Comparison of ENCODE assay signal across 8 mouse cellular contexts in the genomic region with DNA sequence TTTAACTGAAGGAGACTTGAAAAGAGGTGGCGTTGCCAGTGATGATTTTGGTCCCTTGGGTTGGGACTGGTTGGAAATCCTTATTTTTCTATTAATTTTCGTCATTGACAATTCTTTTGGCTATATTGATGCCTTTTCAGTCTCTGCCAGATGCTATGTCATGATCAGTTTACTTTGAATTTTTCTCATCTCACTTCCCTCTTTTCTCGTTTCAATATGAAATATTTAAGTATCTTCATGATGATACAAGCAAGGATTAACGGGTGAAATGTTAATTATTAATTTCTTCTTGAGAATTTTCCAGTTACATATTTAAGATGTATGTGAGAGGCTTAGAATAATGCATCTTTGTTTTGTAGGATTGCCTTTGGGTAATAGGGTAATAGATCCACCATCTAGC. TPM values are rescaled to one million over a fixed set of nuclear protein-coding genes. Genes with fewer than 3 reads are reported as not detected.
DNase-seq lines count a peak whose midpoint lies in the region; ATAC-seq and TF ChIP-seq lines count a peak whose summit lies in the region.

No protein-coding gene starts in this region.

- peak overlapping the region; percentile 4; the same call in 1 of the 2 replicates for H3K27ac ChIP-seq in left cerebral cortex, adult 2 months
- H3K27ac ChIP-seq in embryonic facial prominence, embryonic 12.5 days: no peak overlapping the region
- 0 out of 2 replicates have a peak overlapping the region, but pooled peaks have one; percentile 99 for H3K27ac ChIP-seq in intestine, embryonic 14.5 days (ENCODE audit: low read depth)
- peak overlapping the region; percentile 99 for H3K27ac ChIP-seq in midbrain, postnatal 0 days (ENCODE audit: low read depth, low read length)

- H3K4me1 ChIP-seq in embryonic facial prominence, embryonic 12.5 days: peaks cover 6% of the 10 kb centered on the region
- H3K4me1 ChIP-seq in intestine, embryonic 14.5 days (replicated peaks; ENCODE audit: control insufficient read depth, insufficient read depth, low read length): peaks cover 18% of the 10 kb centered on the region
- H3K4me1 ChIP-seq in midbrain, postnatal 0 days (ENCODE audit: insufficient read depth, low read length): peaks cover 9% of the 10 kb centered on the region; the same call in 1 of the 2 replicates

- no peak for ATAC-seq in embryonic facial prominence, embryonic 12.5 days (ENCODE audit: insufficient number of reproducible peaks, insufficient read depth, low FRiP score, low TSS enrichment)
- ATAC-seq in intestine, embryonic 14.5 days (replicated peaks; ENCODE audit: low FRiP score, low TSS enrichment, low read depth): no peak
- ATAC-seq in midbrain, postnatal 0 days (ENCODE audit: low FRiP score): no peak

- H3K4me2 ChIP-seq in embryonic facial prominence, embryonic 12.5 days (replicated peaks): peak overlapping the region; percentile 64
- H3K4me2 ChIP-seq in intestine, embryonic 14.5 days (ENCODE audit: low read length): peak overlapping the region; percentile 91
- H3K4me2 ChIP-seq in midbrain, postnatal 0 days (ENCODE audit: low read depth, low read length, poor library complexity, severe bottlenecking): peak overlapping the region; percentile 56

- H3K9me3 ChIP-seq in embryonic facial prominence, embryonic 12.5 days: no peaks in the 10 kb centered on the region
- H3K9me3 ChIP-seq in intestine, embryonic 14.5 days (ENCODE audit: control insufficient read depth, low read length): no peaks in the 10 kb centered on the region
- H3K9me3 ChIP-seq in midbrain, postnatal 0 days (ENCODE audit: low read length): no peaks in the 10 kb centered on the region

- no peak for DNase-seq in left cerebral cortex, adult 2 months (ENCODE audit: extremely low spot score in 1 of 2, low spot score in 2 of 2)
- no peak for DNase-seq in left cerebral cortex, postnatal 36 days (ENCODE audit: low spot score in 2 of 2)
- DNase-seq in intestine, embryonic 14.5 days (ENCODE audit: low spot score): no peak
- DNase-seq in midbrain, postnatal 0 days (ENCODE audit: low spot score): no peak
- DNase-seq in adrenal gland, postnatal 36 days: no peak
- DNase-seq in spleen, postnatal 14 days (ENCODE audit: low spot score in 2 of 2): no peak
- DNase-seq in layer of hippocampus, adult 8-10 months (ENCODE audit: low spot score in 2 of 2): no peak

- no peaks in the 10 kb centered on the region for H3K27me3 ChIP-seq in embryonic facial prominence, embryonic 12.5 days
- H3K27me3 ChIP-seq in intestine, embryonic 14.5 days (replicated peaks; ENCODE audit: control insufficient read depth, insufficient read depth, low read length): no peaks in the 10 kb centered on the region
- no peaks in the 10 kb centered on the region for H3K27me3 ChIP-seq in midbrain, postnatal 0 days (ENCODE audit: insufficient read depth, low read length)

- no peaks in the 10 kb centered on the region for H3K36me3 ChIP-seq in embryonic facial prominence, embryonic 12.5 days
- H3K36me3 ChIP-seq in intestine, embryonic 14.5 days (ENCODE audit: control insufficient read depth, insufficient read depth, low read length): no peaks in the 10 kb centered on the region
- no peaks in the 10 kb centered on the region for H3K36me3 ChIP-seq in midbrain, postnatal 0 days (ENCODE audit: insufficient read depth, low read length)

- 21% methylated on average over 4 of the region's 4 CpGs for WGBS in embryonic facial prominence, embryonic 12.5 days
- 13% methylated on average over 4 of the region's 4 CpGs for WGBS in intestine, embryonic 14.5 days
- WGBS in midbrain, postnatal 0 days: 14% methylated on average over 4 of the region's 4 CpGs

- peak overlapping the region; percentile 96 for H3K9ac ChIP-seq in embryonic facial prominence, embryonic 12.5 days
- peak overlapping the region; percentile 99 for H3K9ac ChIP-seq in intestine, embryonic 14.5 days (ENCODE audit: low read length)
- peak overlapping the region; percentile 100 for H3K9ac ChIP-seq in midbrain, postnatal 0 days (replicated peaks; ENCODE audit: low read length, poor library complexity, severe bottlenecking)

- intact Hi-C loops in left cerebral cortex, adult 2 months (cut with DNase I): loop anchor here (5.0 to 10.0 kb wide), 4 partner anchors 52 to 382 kb away; a partner anchor contains a TSS
- intact Hi-C loops in left cerebral cortex, postnatal 36 days (cut with DNase I): loop anchor here (5.0 to 10.0 kb wide), 2 partner anchors 57 to 496 kb away; no protein-coding TSS in a partner anchor

- H3K4me3 ChIP-seq in left cerebral cortex, adult 2 months: peak overlapping the region; percentile 91
- H3K4me3 ChIP-seq in embryonic facial prominence, embryonic 12.5 days: peak overlapping the region; percentile 99
- H3K4me3 ChIP-seq in intestine, embryonic 14.5 days (ENCODE audit: low read depth, low read length): peak overlapping the region; percentile 100
- peak overlapping the region; percentile 99 for H3K4me3 ChIP-seq in midbrain, postnatal 0 days (ENCODE audit: low read depth, low read length)

- TF ChIP-seq CTCF in left cerebral cortex, adult 2 months (IDR thresholded peaks at IDR 0.05): no peak
- TF ChIP-seq CTCF in midbrain, postnatal 0 days (IDR thresholded peaks at IDR 0.05): no peak

RNA-seq across cellular contexts. Expression of a gene that starts 0.8 kb away (rescaled TPM):
- total RNA-seq in left cerebral cortex, adult 2 months (2021): 10 to 100 TPM; 73.3 to 78.9 TPM
- total RNA-seq in left cerebral cortex, postnatal 36 days (2021): 10 to 100 TPM; 65.4 to 75.2 TPM
- polyA plus RNA-seq in embryonic facial prominence, embryonic 12.5 days (2016; fragmentation: Nextera tagmentation; extraction: Ambion mirVana): 64.3 and 67.4 TPM in 2 replicates
- 89.4 and 94.6 TPM in 2 replicates for polyA plus RNA-seq in intestine, embryonic 14.5 days (2014; fragmentation: Nextera tagmentation; extraction: Ambion mirVana)
- total RNA-seq in midbrain, postnatal 0 days (2014; rRNA removed): 33.9 and 47.8 TPM in 2 replicates
- polyA plus RNA-seq in midbrain, postnatal 0 days (2015; fragmentation: Nextera tagmentation; extraction: Ambion mirVana): 89.8 and 91.5 TPM in 2 replicates
- total RNA-seq in adrenal gland, postnatal 36 days (2021): 10 to 100 TPM; 56.7 to 58.3 TPM
- total RNA-seq in layer of hippocampus, adult 8-10 months (2022): 10 to 100 TPM; 65.1 to 69.0 (median 66.7) TPM

RNA-seq across cellular contexts. Expression of a gene that starts 1.7 kb away (rescaled TPM):
- 100 to 1,000 TPM; 394 to 436 TPM for total RNA-seq in left cerebral cortex, adult 2 months (2021)
- total RNA-seq in left cerebral cortex, postnatal 36 days (2021): 100 to 1,000 TPM; 395 to 423 TPM
- polyA plus RNA-seq in embryonic facial prominence, embryonic 12.5 days (2016; fragmentation: Nextera tagmentation; extraction: Ambion mirVana): 121 and 126 TPM in 2 replicates
- 118 and 121 TPM in 2 replicates for polyA plus RNA-seq in intestine, embryonic 14.5 days (2014; fragmentation: Nextera tagmentation; extraction: Ambion mirVana)
- total RNA-seq in midbrain, postnatal 0 days (2014; rRNA removed): 289 and 352 TPM in 2 replicates
- 340 and 363 TPM in 2 replicates for polyA plus RNA-seq in midbrain, postnatal 0 days (2015; fragmentation: Nextera tagmentation; extraction: Ambion mirVana)
- 10 to 100 TPM; 74.1 to 82.7 TPM for total RNA-seq in adrenal gland, postnatal 36 days (2021)
- total RNA-seq in layer of hippocampus, adult 8-10 months (2022): 100 to 1,000 TPM; 340 to 373 (median 364) TPM

RNA-seq across cellular contexts. Expression of a gene that starts 53.3 kb away (rescaled TPM):
- 100 to 1,000 TPM; 139 to 153 TPM for total RNA-seq in left cerebral cortex, adult 2 months (2021)
- 100 to 1,000 TPM; 131 to 184 TPM for total RNA-seq in left cerebral cortex, postnatal 36 days (2021)
- polyA plus RNA-seq in embryonic facial prominence, embryonic 12.5 days (2016; fragmentation: Nextera tagmentation; extraction: Ambion mirVana): 5.8 and 8.3 TPM in 2 replicates
- 16.2 and 19.1 TPM in 2 replicates for polyA plus RNA-seq in intestine, embryonic 14.5 days (2014; fragmentation: Nextera tagmentation; extraction: Ambion mirVana)
- 25.4 and 46.1 TPM in 2 replicates for total RNA-seq in midbrain, postnatal 0 days (2014; rRNA removed)
- 25.4 and 29.9 TPM in 2 replicates for polyA plus RNA-seq in midbrain, postnatal 0 days (2015; fragmentation: Nextera tagmentation; extraction: Ambion mirVana)
- total RNA-seq in adrenal gland, postnatal 36 days (2021): 1 to 10 TPM; 4.1 TPM
- 100 to 1,000 TPM; 257 to 305 (median 270) TPM for total RNA-seq in layer of hippocampus, adult 8-10 months (2022)
